8 mouse cellular contexts compared by ENCODE assay signal in genomic region chr2:61811507-61812421, GRCm38 (mm10). TPM values are rescaled to one million over a fixed set of nuclear protein-coding genes. Genes with fewer than 3 reads are reported as not detected.
DNase-seq lines count a peak whose midpoint lies in the region; ATAC-seq and TF ChIP-seq lines count a peak whose summit lies in the region.

No protein-coding gene starts in this region.

- H3K27me3 ChIP-seq in heart, embryonic 11.5 days (ENCODE audit: control insufficient read depth, insufficient read depth, low read length): peaks cover 76% of the 10 kb centered on the region
- peaks cover 70% of the 10 kb centered on the region for H3K27me3 ChIP-seq in kidney, postnatal 0 days (ENCODE audit: insufficient read depth, low read length)
- H3K27me3 ChIP-seq in midbrain, embryonic 11.5 days (ENCODE audit: control insufficient read depth, insufficient read depth, low read length): peaks cover 83% of the 10 kb centered on the region
- peaks cover 72% of the 10 kb centered on the region for H3K27me3 ChIP-seq in stomach, embryonic 16.5 days (ENCODE audit: control insufficient read depth, insufficient read depth, low read length)

- no peak for ATAC-seq in cerebellum, adult (ENCODE audit: insufficient number of reproducible peaks, low FRiP score, low TSS enrichment)
- ATAC-seq in heart, embryonic 11.5 days (replicated peaks; ENCODE audit: insufficient number of reproducible peaks, low FRiP score, low TSS enrichment): peak; percentile 67
- ATAC-seq in kidney, postnatal 0 days (replicated peaks; ENCODE audit: low FRiP score, low read depth): peak; percentile 62
- ATAC-seq in midbrain, embryonic 11.5 days (ENCODE audit: low FRiP score): peak; percentile 80
- ATAC-seq in stomach, embryonic 16.5 days (ENCODE audit: insufficient read depth, low FRiP score): peak; percentile 86; the same call in 1 of the 2 replicates

- H3K4me1 ChIP-seq in heart, embryonic 11.5 days (ENCODE audit: control insufficient read depth, insufficient read depth, low read length): peaks cover 13% of the 10 kb centered on the region
- peaks cover 21% of the 10 kb centered on the region for H3K4me1 ChIP-seq in kidney, postnatal 0 days (replicated peaks; ENCODE audit: insufficient read depth, low read length)
- peaks cover 9% of the 10 kb centered on the region for H3K4me1 ChIP-seq in midbrain, embryonic 11.5 days (ENCODE audit: control insufficient read depth, insufficient read depth, low read length)
- 0 out of 2 replicates have a peak, but pooled peaks cover 4% of the 10 kb centered on the region for H3K4me1 ChIP-seq in stomach, embryonic 16.5 days (ENCODE audit: control insufficient read depth, insufficient read depth, low read length)

- H3K4me2 ChIP-seq in heart, embryonic 11.5 days: peak overlapping the region; percentile 92
- peak overlapping the region; percentile 78 for H3K4me2 ChIP-seq in kidney, postnatal 0 days (ENCODE audit: low read length)
- H3K4me2 ChIP-seq in midbrain, embryonic 11.5 days: peak overlapping the region; percentile 69
- peak overlapping the region; percentile 95 for H3K4me2 ChIP-seq in stomach, embryonic 16.5 days (ENCODE audit: low read depth, low read length)

- peak; percentile 31 for DNase-seq in cerebellum, adult 11-12 months
- peak; percentile 41 for DNase-seq in urinary bladder, adult 2 months (ENCODE audit: low spot score)
- no peak for DNase-seq in urinary bladder, postnatal 10 days (ENCODE audit: low spot score)
- DNase-seq in kidney, postnatal 0 days (ENCODE audit: low spot score): peak; percentile 52
- DNase-seq in midbrain, embryonic 11.5 days (ENCODE audit: low spot score, missing footprints): peak; percentile 96

- peak overlapping the region; percentile 58 for H3K4me3 ChIP-seq in heart, embryonic 11.5 days (ENCODE audit: low read depth, low read length)
- peak overlapping the region; percentile 44 for H3K4me3 ChIP-seq in kidney, postnatal 0 days (replicated peaks; ENCODE audit: low read depth, low read length)
- peak overlapping the region; percentile 42 for H3K4me3 ChIP-seq in midbrain, embryonic 11.5 days (ENCODE audit: low read depth, low read length)
- peak overlapping the region; percentile 54 for H3K4me3 ChIP-seq in stomach, embryonic 16.5 days (replicated peaks; ENCODE audit: low read length)

- no peaks in the 10 kb centered on the region for H3K9me3 ChIP-seq in heart, embryonic 11.5 days (replicated peaks; ENCODE audit: control insufficient read depth, low read length)
- H3K9me3 ChIP-seq in kidney, postnatal 0 days (replicated peaks; ENCODE audit: low read length): no peaks in the 10 kb centered on the region
- H3K9me3 ChIP-seq in midbrain, embryonic 11.5 days (ENCODE audit: control insufficient read depth, low read length): no peaks in the 10 kb centered on the region
- no peaks in the 10 kb centered on the region for H3K9me3 ChIP-seq in stomach, embryonic 16.5 days (replicated peaks; ENCODE audit: control insufficient read depth, low read length)

- TF ChIP-seq CTCF in kidney, postnatal 0 days (IDR thresholded peaks at IDR 0.05; ENCODE audit: low read depth): peak; percentile 10; the same call in 1 of the 2 replicates

- no peak overlapping the region for H3K27ac ChIP-seq in heart, embryonic 11.5 days (ENCODE audit: low read depth, low read length)
- H3K27ac ChIP-seq in kidney, postnatal 0 days: no peak overlapping the region
- no peak overlapping the region for H3K27ac ChIP-seq in midbrain, embryonic 11.5 days (ENCODE audit: low read depth, low read length)
- no peak overlapping the region for H3K27ac ChIP-seq in stomach, embryonic 16.5 days (ENCODE audit: low read length)

- no peaks in the 10 kb centered on the region for H3K36me3 ChIP-seq in heart, embryonic 11.5 days (ENCODE audit: control insufficient read depth, insufficient read depth, low read length)
- no peaks in the 10 kb centered on the region for H3K36me3 ChIP-seq in kidney, postnatal 0 days (ENCODE audit: insufficient read depth, low read length)
- no peaks in the 10 kb centered on the region for H3K36me3 ChIP-seq in midbrain, embryonic 11.5 days (ENCODE audit: control insufficient read depth, insufficient read depth, low read length)
- H3K36me3 ChIP-seq in stomach, embryonic 16.5 days (ENCODE audit: control insufficient read depth, insufficient read depth, low read length): no peaks in the 10 kb centered on the region

- under 1% methylated on average over 93 of the region's 121 CpGs for WGBS in heart, embryonic 11.5 days (ENCODE audit: insufficient replicate concordance)
- WGBS in kidney, postnatal 0 days: 2% methylated on average over 110 of the region's 121 CpGs
- WGBS in midbrain, embryonic 11.5 days: under 1% methylated on average over 114 of the region's 121 CpGs
- under 1% methylated on average over 121 of the region's 121 CpGs for WGBS in stomach, embryonic 16.5 days

- peak overlapping the region; percentile 61 for H3K9ac ChIP-seq in heart, embryonic 11.5 days (ENCODE audit: low read depth, low read length)
- H3K9ac ChIP-seq in kidney, postnatal 0 days (ENCODE audit: low read depth, low read length): peak overlapping the region; percentile 47
- peak overlapping the region; percentile 65 for H3K9ac ChIP-seq in midbrain, embryonic 11.5 days (ENCODE audit: low read length)
- H3K9ac ChIP-seq in stomach, embryonic 16.5 days (ENCODE audit: low read length): peak overlapping the region; percentile 54

RNA-seq across cellular contexts. Expression of gene Tbr1, which starts 9.0 kb away (rescaled TPM):
- 0.03 TPM in 1 of 2 replicates, not detected in the other for polyA plus RNA-seq in urinary bladder, adult 2 months (2012; rRNA removed)
- polyA plus RNA-seq in heart, embryonic 11.5 days (2014; fragmentation: Nextera tagmentation; extraction: Ambion mirVana): 0.24 and 0.37 TPM in 2 replicates
- 0.04 TPM in 1 of 2 replicates, not detected in the other for polyA plus RNA-seq in kidney, postnatal 0 days (2015; fragmentation: Nextera tagmentation; extraction: Ambion mirVana)
- 0.52 and 2.1 TPM in 2 replicates for polyA plus RNA-seq in midbrain, embryonic 11.5 days (2014; fragmentation: Nextera tagmentation; extraction: Ambion mirVana)
- not detected in 2 replicates for polyA plus RNA-seq in stomach, embryonic 16.5 days (2015; fragmentation: Nextera tagmentation; extraction: Ambion mirVana)
